Mouse (Mus musculus): Measurements from ENCODE around the gene Hsd3b7.
"Not testable (repeated sequence)": the region's sequence is repeated elsewhere in the genome, so short reads cannot be mapped to it uniquely, and the experiment has no call there.

Hsd3b7 gene

GRCm38 (mm10) chr7:127815954-127816821, 15.8 kb downstream of the Hsd3b7 start:
- no peak for DNase-seq (ENCODE audit: low read depth, low spot score)

DNA sequence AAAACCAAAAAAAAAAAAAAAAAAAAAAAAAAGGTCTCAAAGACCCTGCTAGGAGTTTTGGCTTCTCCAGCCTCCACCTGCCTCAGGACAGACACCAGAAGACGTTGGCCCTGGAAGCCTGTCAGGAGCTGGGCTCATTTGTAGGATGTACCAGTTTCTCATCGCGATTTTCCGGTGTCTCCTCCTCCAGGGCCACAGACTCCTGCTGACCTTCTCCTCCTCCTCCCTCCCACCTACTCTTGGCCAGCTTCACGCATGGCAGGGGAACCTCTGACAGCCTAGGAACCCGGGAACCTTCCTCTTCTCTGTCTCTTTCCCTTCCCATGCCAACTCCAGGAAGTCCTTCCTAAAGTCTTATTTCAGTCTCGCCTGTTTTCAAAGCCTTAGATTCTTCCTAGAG, 16.6 kb downstream of the Hsd3b7 start:
- DNase-seq (ENCODE audit: low read depth, low spot score) = no peak

DNA sequence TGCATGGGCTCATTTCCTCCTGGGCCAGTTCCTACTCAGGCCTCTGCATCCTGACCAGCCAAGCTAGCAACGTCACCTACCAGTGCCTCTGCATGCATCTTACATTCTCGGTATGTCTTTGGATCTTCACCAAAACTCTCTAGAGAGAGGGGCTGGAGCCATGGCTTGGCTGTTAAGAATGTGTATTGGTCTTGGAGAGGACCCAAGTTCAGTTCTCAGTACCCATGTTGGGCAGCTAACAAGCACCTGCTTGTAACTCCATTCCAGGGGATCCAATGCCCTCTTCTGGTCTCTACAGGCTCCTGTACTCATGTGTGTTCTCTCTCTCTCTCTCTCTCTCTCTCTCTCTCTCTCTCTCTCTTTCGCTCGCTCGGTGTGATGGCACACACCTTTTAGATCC, 17.4 kb downstream of the Hsd3b7 start:
- no peak for DNase-seq (ENCODE audit: low read depth, low spot score)

DNA sequence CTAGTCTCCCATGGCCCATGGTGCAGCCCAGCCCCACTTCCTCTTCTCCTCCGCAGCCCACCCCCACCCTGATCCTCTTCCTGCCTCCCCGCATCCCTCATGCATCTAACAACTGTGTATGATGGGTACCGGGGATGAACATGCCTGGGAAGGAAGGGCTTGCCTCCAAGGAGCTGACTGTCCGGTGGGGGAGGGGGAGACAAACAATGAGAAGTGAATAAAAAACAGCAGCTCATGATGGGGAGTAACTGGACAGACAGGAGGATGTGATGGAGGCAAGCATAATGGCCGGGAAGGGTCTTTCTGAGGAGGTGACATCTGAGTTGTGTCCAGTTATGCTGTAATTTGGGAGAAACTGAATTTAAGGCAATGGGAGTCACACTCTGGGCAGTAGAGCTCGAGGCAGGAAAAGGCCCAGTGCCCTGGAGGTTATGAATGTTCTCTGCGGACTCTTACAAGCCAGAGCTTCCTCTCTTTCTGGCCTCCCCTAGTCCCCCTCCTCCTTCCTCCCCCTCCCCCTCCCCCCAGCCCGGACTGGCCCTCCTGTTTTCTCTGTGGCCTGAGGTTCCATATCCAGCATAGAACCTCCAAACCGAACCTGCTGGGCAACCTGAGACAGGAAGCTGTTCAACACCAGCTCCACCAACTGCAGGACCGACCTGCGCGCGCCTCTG, 20.6 kb downstream of the Hsd3b7 start:
- DNase-seq (ENCODE audit: low read depth, low spot score) = no peak

GRCm38 (mm10) chr7:127822494-127822893, 22.1 kb downstream of the Hsd3b7 start:
- DNase-seq (ENCODE audit: low read depth, low spot score) = no peak

DNA sequence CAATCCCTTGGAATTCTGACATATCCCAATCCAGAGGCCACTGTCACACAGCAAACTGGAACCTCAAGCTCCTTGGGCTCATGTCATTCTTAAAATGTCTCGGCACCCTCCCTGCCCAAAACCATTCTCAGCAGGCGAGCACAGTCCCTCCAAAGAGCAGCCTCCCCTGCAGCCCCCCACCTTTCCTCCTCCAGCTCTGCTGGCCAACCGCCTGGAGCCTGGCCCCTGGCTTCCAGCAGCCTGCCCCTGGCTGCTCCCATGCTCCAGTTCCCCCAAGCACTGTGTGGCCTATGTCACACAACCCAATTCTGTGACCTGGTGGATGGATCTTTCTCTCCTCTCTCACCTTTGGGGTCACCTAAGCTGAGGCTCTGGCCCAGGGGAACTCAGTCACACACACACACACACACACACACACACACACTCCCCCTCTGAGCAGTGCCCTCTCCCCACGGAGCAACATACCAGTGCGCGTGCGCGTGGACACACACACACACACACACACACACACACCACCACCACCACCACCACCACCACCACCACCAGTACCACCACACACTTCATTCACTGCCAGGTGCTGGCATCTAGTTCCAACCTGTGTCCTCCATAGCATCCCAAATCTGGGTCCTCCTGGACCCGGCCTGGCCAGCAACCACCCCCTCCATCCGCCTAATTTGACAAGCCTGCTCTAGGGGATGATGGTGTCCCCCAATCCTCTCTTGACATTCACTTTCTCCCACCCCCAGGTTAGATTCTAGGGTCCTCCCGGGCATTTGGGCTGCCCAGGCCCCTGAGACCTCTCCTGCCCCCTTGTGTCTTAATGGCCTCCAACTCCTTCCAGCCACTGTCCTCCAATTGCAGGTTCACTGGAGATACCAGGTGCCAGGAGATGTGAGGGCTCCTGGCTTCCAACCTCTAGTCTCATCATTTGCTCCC, 23.1 kb downstream of the Hsd3b7 start:
- DNase-seq (ENCODE audit: low read depth, low spot score) = no peak

DNA sequence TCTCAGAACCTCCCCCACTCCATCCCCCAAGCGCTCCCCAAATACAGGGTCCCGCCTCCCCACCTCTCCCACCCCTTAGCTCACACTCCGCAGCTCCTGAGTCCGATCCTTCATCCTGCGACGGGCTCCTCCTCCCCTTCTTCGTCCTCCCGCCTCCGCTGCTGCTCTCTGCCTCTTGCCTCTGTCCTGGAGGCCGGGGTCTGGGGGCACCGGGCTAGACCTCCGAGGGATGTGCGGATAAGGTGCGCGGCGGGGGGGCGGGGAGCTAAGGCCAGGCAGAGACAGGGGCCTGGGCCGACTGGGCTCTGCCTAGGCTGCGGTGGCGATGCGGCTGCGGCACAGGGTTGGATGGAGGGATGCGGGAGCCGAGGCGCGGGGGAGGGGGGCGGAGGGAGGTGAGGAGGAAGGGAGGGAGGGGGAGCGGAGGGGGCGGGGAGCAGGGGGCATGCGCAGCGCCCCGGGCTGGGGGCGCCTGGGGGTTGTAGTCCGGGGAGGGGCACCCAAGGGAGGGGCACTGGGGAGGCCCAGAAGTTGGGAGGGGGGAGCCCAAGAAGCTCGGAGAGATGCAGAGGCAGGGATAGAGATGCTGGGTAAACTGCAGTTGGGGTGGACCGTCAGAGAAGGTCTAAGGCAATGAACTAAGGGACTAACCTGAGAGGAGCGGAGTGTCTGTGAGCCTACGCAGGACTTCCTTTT, 23.9 kb downstream of the Hsd3b7 start, which contains the start of the genes Stx4a and Stx1b:
TSS of gene Stx4a (plus strand) at position 119 of the 696 bp plus-strand sequence.
TSS of gene Stx1b (minus strand) at position 374 of the 696 bp plus-strand sequence.
- no peak for DNase-seq (ENCODE audit: low read depth, low spot score)

DNA sequence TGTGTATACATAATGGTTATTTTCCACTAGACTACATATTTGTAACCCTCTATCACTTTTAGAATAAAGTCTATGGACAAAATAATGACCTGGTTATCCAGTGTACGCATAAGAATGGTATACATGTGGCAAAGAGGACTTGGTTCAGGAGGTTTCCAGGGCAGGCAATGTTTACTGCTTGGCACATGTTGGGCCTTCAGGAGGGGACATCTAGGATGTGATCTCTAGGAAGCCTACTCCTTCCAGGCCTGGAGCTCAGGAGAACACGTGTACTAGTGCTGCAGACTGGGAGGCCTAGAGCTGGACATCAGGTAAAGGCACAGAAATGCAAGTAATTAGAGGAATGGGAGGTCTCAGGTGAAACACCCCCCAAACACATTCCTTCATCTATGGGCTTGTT, 35.1 kb downstream of the Hsd3b7 start:
- DNase-seq (ENCODE audit: low read depth, low spot score) = no peak

DNA sequence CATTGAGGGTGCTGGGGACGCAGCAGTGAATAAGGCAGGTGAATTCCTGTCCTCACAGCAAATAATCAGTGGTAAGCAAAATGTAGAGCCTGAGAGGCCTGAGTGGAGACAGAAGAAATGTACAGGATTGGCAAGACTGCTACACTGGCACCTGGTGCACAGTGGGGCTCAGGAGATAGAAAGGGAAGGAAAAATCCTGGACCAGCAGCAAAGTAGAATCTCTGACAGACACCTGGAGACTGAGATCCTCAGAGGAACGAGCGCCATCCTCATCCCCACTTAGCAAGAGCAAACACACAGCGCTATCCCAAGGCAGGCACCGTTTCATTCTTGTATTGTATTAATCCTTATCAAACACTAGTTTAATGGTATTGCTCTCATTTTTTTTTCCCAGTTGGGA, 37.1 kb downstream of the Hsd3b7 start:
- DNase-seq (ENCODE audit: low read depth, low spot score) = no peak

DNA sequence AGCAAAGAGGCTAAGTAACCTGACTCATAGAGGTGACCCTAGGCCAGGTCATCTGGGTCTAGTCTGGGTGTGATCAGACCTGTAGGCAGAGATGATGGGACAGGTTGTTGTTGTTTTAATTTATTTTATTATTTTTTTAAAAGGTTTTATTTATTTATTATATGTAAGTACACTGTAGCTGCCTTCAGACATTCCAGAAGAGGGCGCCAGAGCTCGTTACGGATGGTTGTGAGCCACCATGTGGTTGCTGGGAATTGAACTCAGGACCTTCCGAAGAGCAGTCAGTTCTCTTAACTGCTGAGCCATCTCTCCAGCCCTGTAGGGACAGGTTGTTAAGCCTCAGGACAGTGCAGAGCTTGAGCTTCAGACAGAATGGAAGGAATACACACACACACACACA, 37.5 kb downstream of the Hsd3b7 start:
- not testable (repeated sequence) for DNase-seq (ENCODE audit: low read depth, low spot score)

DNA sequence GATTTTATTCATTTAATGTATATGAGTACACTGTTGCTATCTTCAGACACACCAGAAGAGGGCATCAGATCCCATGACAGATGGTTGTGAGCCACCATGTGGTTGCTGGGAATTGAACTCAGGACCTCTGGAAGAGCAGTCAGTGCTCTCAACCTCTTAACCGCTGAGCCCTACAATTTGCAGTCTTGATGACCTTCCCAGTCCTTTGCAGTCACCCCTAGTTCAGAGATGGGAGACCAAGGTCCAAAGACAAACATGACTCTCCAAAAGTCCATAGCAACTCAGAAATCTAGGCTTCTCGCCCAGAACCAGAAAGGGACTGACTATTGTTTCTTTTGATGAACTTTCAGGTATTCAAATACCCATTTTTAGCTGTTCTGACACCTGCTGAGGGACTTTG, 39.6 kb downstream of the Hsd3b7 start:
- not testable (repeated sequence) for DNase-seq (ENCODE audit: low read depth, low spot score)

DNA sequence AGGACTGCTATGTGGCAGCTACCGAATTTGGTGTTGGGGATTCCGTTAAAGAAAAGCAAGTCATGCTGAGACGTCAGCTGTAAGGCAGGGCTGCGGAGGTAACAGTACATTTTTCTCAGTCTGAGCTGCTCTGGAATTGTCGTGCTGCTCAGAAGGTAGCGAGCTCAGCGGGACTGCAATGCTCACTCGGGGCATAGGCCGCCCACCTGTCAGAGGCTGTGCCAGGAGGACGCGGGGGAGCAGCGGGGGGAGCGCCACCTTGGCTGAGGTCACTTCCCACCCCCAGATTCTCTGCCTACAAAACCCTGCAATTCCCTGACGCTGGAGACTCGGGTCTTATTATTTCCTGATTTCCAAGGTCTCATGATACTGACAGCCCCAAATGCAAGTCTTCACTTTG, 40.5 kb downstream of the Hsd3b7 start:
- DNase-seq (ENCODE audit: low read depth, low spot score) = peak; percentile 6

DNA sequence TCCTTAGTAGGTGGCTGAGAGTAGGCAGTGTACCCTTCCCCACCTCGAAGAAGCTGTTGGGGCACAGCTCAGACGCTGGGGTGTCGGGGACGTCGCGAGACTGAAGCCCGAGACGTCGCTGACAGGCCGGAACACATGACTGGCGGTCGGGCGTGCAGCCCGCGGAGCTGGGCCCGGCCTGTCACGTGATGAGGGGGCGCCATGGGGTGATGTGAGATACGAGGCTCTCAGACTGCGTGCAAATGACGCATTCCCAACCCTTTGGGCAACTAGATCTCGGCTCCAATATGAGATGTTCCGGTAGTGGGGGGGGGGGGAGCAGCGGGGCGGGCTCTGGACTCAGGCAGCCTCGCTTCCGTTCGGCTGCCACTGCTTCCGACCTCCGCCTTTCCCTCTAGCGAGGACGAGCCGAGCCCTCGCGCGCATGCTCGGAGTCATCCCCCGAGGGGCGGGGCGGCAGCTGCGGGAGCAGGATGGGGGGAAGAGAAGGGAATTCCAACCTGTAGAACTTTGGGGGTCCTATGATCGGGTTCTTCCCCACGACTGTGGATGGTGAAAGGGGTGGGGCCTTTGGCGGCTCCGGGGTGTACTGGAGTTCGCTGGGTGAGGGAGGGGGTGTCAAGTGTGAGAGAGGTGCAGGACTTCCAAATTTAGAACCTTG, 41.1 kb downstream of the Hsd3b7 start:
- peak; percentile 60 for DNase-seq (ENCODE audit: low read depth, low spot score)

GRCm38 (mm10) chr7:127842001-127842718, 41.8 kb downstream of the Hsd3b7 start:
- DNase-seq (ENCODE audit: low read depth, low spot score) = peak; percentile 64

- DNase-seq (ENCODE audit: low read depth, low spot score) = no peak
Measured at GRCm38 (mm10) chr7:127849973-127850875, 49.8 kb downstream of the Hsd3b7 start.

DNA sequence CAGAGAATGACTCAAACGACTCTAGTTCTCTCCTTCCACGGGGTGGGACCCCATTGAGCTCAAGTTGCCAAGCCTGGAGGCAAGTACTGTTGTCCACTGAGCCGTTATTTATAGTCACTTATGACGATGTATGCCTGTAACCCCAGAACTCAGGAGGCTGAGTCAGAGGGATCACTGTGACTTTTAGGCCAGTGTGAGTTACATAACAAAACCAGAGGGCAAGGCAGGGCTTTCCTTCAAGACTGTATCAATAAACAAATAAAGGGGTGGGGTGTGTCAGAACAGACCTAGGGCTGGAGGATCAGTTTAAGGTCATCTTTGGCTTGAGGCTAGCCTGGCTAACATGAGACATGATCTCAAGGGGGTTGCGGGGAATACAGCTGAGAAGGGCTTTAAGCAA, 50.5 kb downstream of the Hsd3b7 start:
- DNase-seq (ENCODE audit: low read depth, low spot score) = no peak

Measured in c-Kit-negative CD71-positive TER-119-positive erythroid progenitor cells, embryonic 14.5 days (primary cell).